Mouse (Mus musculus) left cerebral cortex, postnatal 14 days (tissue): ENCODE measurements at regions not wholly inside any gene's neighbourhood (a gene's known extent, or its start where the extent isn't known, plus 50 kb on each side); places are given as distances from the start of the nearest gene placed in this dataset.
A peak's percentile ranks its signal among the peaks of the same experiment; 100 is the strongest.

Experiments used
- DNase-seq, 2 experiments: peaks; one replicate each; pipeline ENCODE4 v3.0.0; 2021 to 2022; ENCODE audit warnings: low spot score in 2 of 2, mixed read lengths in 1 of 2
- intact Hi-C: fragments of 180-260 bp; cut with DNase I; formaldehyde crosslinking; loops from one replicate; pipeline ENCODE4 v1.15.1; 2025

GRCm38 (mm10) chr10:24422498-24423160, 172.6 kb upstream of the Ccn2 start:
- DNase-seq: no peak
- intact Hi-C loops: no loop called here

DNA sequence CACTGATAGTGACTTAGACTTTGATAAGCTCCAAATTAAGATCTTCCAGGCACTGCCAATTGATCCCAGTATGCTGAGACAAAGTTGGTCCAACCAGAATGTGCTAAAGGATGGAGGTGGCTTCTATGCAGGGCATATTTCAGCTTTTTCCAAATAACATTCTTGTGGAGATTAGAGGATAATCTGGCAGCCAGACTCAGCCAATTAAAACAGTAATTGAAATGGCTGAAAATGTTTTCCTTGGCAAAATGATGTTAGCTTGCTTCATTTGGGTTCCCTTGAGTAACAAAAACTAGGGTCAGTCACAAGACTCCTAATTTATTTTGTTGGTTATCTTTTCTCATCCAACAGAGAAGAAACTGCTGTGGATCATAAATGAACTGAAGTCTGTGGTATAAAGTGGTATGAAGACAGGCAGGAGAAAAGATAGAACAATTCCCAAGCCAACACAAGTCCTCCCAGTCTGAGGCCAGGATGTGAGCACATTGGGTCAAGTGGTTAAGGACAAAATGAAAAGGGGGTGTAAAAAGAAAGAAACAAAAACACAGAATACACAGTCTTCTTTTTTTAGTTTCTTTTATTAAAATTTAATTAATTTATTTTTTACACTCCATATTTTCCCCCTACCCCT, 161.4 kb upstream of the Ccn2 start:
- intact Hi-C loops: no loop called here
- DNase-seq: no peak

DNA sequence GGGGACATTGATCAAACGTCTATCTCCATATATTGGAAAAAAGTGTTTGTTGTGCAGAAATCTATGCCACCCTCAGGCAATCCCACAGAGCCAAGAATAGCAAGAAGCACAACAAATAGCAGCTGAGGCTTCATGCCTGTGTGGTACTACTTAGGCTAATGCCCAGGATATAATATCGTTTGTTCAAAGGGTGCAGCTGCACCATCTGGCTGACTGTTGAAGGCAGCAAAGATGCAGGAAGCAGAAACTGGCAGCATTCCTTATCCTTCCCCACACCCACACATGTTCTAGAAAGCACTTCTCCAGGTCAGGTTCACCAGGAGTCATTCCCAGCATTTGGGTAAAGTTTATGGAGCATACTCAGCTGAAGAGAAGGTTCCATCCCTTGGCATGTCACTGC, 158.1 kb upstream of the Ccn2 start:
- intact Hi-C loops: no loop called here
- DNase-seq: peak; percentile 22 to 23

DNA sequence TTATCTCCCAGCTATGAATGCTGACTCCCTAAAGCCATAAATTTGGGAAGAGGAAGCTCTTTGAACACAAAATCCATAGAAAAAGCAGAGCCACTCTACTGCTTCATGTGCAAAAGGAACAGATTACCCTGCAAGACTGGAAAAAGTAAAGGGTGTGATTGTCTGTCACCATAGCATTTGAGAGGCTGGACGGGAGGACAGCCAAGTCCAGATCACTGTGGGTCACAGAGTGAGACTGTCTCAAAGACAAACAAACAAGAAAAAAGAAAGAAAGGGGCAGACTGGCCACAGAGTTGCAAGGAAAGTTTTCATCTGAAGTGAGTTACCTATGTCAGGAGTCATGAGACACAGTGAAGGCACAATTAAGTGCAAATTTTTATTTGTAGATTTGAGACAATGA, 150.7 kb upstream of the Ccn2 start:
- intact Hi-C loops: no loop called here
- no peak for DNase-seq

GRCm38 (mm10) chr10:24445036-24445435, 150.2 kb upstream of the Ccn2 start:
- intact Hi-C loops: no loop called here
- DNase-seq: no peak

DNA sequence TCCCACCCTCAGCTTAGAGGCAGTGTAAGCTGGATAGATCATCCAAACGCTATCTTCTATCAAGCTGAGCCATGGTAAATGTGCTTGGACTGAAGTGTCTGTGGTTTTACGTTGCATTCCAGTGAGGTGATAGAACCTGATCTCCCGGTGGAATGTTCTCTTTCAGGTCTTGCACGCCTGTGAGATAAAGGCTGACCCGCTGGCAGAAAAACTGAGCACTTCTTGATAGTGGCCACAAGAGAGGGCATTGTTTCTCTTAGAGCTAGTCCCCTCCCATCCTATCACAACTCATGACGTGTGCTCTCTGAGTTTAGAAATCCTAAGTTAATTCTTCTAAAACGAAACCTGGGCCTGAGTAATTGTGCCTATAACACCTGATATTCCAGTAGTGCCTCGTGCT, 149.1 kb upstream of the Ccn2 start:
- DNase-seq: no peak
- intact Hi-C loops: no loop called here

DNA sequence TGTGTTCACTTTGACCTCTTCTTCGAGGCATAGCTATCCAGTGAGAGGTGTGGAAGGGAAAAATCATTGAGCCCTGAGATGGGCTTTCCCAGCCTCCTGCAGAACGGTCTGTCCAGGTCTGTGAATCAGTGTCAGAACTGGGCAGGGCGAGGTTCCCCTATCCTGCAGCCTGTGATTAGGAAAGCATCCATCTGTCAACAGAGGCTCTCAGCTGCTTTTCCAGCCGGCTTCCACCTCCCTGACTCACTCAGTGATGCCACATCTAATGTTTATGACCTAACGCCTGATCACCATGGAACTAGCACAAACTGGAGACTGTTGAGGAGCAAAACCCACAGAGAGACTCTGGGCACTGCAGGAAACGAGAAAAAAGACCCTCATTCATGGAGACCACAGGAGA, 148.1 kb upstream of the Ccn2 start:
- no peak for DNase-seq
- intact Hi-C loops: no loop called here

DNA sequence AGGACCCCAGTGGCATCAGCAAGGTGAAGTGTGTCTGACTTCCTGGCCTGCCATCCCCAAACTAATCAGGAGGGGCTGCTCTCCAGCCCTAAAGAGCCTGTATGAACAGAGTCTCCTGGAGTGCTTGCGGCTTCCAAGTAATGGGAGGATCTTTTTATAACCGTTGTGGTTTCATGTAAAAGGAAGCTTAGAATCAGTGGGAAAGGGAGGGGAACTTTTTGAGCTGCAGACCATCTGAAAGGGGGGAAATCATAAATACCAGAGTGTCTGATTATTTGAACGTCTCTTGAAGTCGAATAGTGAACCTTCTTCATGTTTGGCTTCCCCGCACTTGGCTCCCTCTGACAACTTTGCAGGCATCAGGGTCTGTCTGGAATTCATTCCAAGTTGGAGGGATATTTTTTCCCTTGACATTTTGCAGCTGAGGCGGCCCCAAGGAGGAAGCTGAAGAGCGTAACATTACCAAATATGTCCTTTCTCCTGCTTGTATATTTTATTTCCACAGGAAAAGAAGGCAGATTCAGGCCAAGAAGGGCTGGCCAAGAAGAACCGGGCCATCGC, 147.2 kb upstream of the Ccn2 start:
- intact Hi-C loops: no loop called here
- peak in 1 of 2 experiments; percentile 8 for DNase-seq

DNA sequence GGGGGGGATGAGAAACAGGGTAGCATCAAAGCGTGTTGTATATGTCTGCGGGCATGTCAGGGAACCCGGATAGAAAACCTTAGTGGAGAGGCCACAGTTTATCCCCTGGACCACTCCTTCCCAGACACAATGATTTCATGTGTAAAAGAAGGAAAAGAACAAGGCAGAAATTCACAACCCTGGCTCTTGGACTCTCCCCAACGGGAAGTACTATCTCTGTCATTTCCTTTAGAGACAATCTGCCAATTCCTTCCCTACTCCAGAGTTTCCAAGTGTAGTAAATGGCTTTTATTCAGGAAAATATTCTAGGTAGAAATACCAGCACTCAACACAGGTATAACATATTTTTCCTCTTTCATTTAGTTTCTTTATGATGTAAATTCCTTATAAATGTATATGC, 141.7 kb upstream of the Ccn2 start:
- intact Hi-C loops: no loop called here

DNA sequence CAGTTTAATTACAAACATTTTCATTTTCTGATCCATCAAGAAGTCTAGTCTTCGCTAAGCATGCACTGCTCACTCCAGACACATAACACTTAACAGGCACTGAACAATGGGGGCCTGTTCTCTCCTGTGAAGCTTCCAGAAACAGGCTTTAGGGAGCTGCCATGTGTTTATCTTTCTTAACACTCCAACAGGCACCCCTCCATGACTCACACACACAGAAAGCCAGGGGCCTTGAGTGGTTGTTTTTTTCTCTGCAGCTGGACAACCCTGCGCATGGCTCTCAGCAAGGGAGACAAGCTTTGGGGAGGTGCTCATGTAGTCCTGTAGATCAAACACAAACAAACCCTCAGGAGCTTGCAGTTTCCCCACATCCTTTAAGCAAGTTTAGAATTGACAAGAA, 136.6 kb upstream of the Ccn2 start:
- intact Hi-C loops: no loop called here
- DNase-seq: no peak

More for the DNA sequence above, 141.7 kb upstream of the Ccn2 start:
- no peak for DNase-seq

- DNase-seq: no peak
- intact Hi-C loops: no loop called here
These were observed 131.4 kb upstream of the Ccn2 start for GRCm38 (mm10) chr10:24463873-24464272.

- DNase-seq: no peak
- intact Hi-C loops: no loop called here
These were observed 130.9 kb upstream of the Ccn2 start for GRCm38 (mm10) chr10:24464377-24464776.

DNA sequence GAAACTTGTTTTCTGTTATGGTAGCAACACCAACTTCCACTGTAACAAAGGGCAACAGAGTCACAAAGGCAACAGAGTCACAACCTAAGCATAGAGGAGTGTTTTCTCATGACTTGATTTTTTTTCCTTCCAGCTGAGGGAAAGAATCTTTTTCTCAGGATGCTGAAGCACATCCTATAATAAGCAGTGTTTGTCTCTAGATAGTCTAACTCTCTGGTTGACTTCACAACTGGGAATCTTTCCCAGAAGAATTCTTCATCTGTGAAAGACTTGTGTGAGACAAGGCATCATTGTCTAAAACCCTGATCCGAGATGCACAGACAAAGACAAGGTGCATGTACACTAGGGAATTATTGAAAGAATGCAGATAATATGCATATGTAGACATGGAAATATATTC, 125.5 kb upstream of the Ccn2 start:
- no peak for DNase-seq
- intact Hi-C loops: no loop called here

DNA sequence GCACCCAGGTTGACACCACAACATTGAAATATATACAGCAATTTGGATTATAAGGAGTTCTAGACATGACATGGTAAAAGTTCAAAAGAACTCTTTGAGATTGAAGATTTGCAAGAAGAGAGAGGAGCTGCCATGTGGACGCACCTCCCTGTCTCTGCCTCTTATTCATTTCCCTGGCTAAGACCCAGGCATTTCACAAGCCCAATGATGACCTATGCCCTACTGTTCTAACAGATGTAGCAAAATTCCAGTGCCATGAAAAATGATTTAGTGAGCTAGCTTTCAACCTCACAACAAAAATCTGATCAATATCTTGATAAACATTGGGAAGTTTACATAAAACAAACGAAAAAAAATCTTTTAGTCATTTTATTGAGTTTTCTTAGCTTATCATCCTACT, 123.7 kb upstream of the Ccn2 start:
- intact Hi-C loops: no loop called here
- no peak for DNase-seq

- intact Hi-C loops: no loop called here
- no peak for DNase-seq
These were observed 119.0 kb upstream of the Ccn2 start for GRCm38 (mm10) chr10:24476288-24476687.

DNA sequence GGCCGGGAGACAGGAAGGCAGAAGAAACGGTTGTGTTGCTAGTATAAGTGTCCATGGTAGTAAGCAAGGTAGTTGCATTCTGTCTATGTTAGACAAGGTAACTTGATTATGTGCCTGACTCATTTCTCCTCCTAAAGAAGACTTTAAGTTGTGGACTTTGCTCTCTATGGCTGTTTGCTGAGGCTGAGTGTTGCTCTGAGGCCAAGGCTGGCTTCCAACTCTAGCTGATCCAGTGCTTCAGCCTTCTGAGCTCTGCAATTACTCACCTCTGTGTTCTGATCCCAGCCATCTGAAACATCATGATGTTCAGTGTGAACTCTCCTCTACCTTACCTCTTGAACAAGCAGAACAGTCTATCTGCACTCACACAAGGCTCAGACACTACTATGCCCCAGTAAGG, 116.7 kb upstream of the Ccn2 start:
- intact Hi-C loops: no loop called here
- DNase-seq: no peak

GRCm38 (mm10) chr10:24479148-24479547, 116.1 kb upstream of the Ccn2 start:
- peak in 1 of 2 experiments; percentile 18 for DNase-seq
- intact Hi-C loops: no loop called here

GRCm38 (mm10) chr10:24481926-24482612, 113.2 kb upstream of the Ccn2 start:
- DNase-seq: no peak
- intact Hi-C loops: no loop called here

DNA sequence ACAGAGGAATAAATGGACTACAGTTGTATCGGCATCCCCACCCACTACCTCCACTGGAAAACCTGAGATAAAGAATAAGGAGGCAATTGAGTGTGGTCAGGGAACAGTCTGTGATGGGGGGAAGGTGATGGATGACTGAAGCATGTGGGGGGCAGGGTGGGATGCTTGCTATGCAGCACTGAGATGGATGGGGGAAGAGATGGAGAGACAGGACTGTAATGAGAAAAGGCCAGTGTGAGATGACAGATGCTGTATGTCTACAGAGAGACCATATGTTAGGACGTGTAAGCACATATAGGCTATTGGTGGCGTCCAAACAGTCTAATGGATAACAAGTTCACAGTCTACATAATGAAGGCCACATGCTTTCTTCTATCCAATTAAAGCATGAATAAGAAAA, 112.2 kb upstream of the Ccn2 start:
- DNase-seq: no peak
- intact Hi-C loops: no loop called here

- intact Hi-C loops: no loop called here
- no peak for DNase-seq
These were observed 111.1 kb upstream of the Ccn2 start for GRCm38 (mm10) chr10:24484101-24484660.
